In genomic region chr11:69094697-69095429, GRCm38 (mm10) we compare ENCODE assay signal across 8 mouse cellular contexts. TPM values are rescaled to one million over a fixed set of nuclear protein-coding genes. Genes with fewer than 3 reads are reported as not detected.
A peak's percentile ranks its signal among the peaks of the same experiment; 100 is the strongest.
DNase-seq lines count a peak whose midpoint lies in the region; ATAC-seq lines count a peak whose summit lies in the region.

TSS of gene Per1 (plus strand) at chr11:69095217.

- peaks cover 69% of the 10 kb centered on the region for H3K4me1 ChIP-seq in forebrain, embryonic 10.5 days
- H3K4me1 ChIP-seq in heart, embryonic 15.5 days (replicated peaks), result peaks cover 59% of the 10 kb centered on the region
- peaks cover 90% of the 10 kb centered on the region for H3K4me1 ChIP-seq in liver, embryonic 15.5 days (replicated peaks)
- peaks cover 63% of the 10 kb centered on the region for H3K4me1 ChIP-seq in neural tube, embryonic 12.5 days

- H3K4me2 ChIP-seq in heart, embryonic 15.5 days, result peak within 1 kb of the TSS; percentile 83
- H3K4me2 ChIP-seq in liver, embryonic 15.5 days, result peak within 1 kb of the TSS; percentile 94
- peak within 1 kb of the TSS; percentile 88 for H3K4me2 ChIP-seq in neural tube, embryonic 12.5 days (replicated peaks)

- peaks cover 28% of the 10 kb centered on the region for H3K36me3 ChIP-seq in forebrain, embryonic 10.5 days (replicated peaks)
- H3K36me3 ChIP-seq in heart, embryonic 15.5 days, result peaks cover 18% of the 10 kb centered on the region
- peaks cover 29% of the 10 kb centered on the region for H3K36me3 ChIP-seq in liver, embryonic 15.5 days (replicated peaks)
- H3K36me3 ChIP-seq in neural tube, embryonic 12.5 days, result peaks cover 17% of the 10 kb centered on the region

- DNase-seq in CD8-positive naive resting alpha-beta T cell, adult 2 months (ENCODE audit: low read depth in 2 of 2, low spot score in 2 of 2), result peak; percentile 99
- DNase-seq in c-Kit-positive CD71-negative TER-119-negative erythroid progenitor cells, embryonic 14.5 days (ENCODE audit: low read depth), result peak; percentile 97
- peak; percentile 99 for DNase-seq in forebrain, embryonic 10.5 days (ENCODE audit: extremely low spot score, low spot score)
- peak; percentile 100 for DNase-seq in kidney, postnatal 25 days
- DNase-seq in telencephalon, adult 2 months (ENCODE audit: low read depth, low spot score), result peak; percentile 100

- peak within 1 kb of the TSS; percentile 65 for H3K4me3 ChIP-seq in forebrain, embryonic 10.5 days
- H3K4me3 ChIP-seq in heart, embryonic 15.5 days, result peak within 1 kb of the TSS; percentile 73
- peak within 1 kb of the TSS; percentile 67 for H3K4me3 ChIP-seq in liver, embryonic 15.5 days (replicated peaks)
- H3K4me3 ChIP-seq in neural tube, embryonic 12.5 days, result peak within 1 kb of the TSS; percentile 43

- no peaks in the 10 kb centered on the region for H3K27me3 ChIP-seq in forebrain, embryonic 10.5 days (ENCODE audit: poor library complexity, severe bottlenecking)
- no peaks in the 10 kb centered on the region for H3K27me3 ChIP-seq in heart, embryonic 15.5 days
- H3K27me3 ChIP-seq in liver, embryonic 15.5 days, result no peaks in the 10 kb centered on the region
- no peaks in the 10 kb centered on the region for H3K27me3 ChIP-seq in neural tube, embryonic 12.5 days (replicated peaks)

- H3K9ac ChIP-seq in heart, embryonic 15.5 days, result peak within 1 kb of the TSS; percentile 86
- peak within 1 kb of the TSS; percentile 77 for H3K9ac ChIP-seq in liver, embryonic 15.5 days
- H3K9ac ChIP-seq in neural tube, embryonic 12.5 days, result peak within 1 kb of the TSS; percentile 60

- H3K9me3 ChIP-seq in forebrain, embryonic 10.5 days, result no peaks in the 10 kb centered on the region
- no peaks in the 10 kb centered on the region for H3K9me3 ChIP-seq in heart, embryonic 15.5 days (replicated peaks)
- H3K9me3 ChIP-seq in liver, embryonic 15.5 days (replicated peaks), result no peaks in the 10 kb centered on the region
- no peaks in the 10 kb centered on the region for H3K9me3 ChIP-seq in neural tube, embryonic 12.5 days

- WGBS in forebrain, embryonic 10.5 days, result under 1% methylated on average over 37 of the region's 37 CpGs
- WGBS in heart, embryonic 15.5 days, result under 1% methylated on average over 37 of the region's 37 CpGs
- WGBS in liver, embryonic 15.5 days (ENCODE audit: insufficient replicate concordance), result 0% methylated on average over 37 of the region's 37 CpGs
- under 1% methylated on average over 37 of the region's 37 CpGs for WGBS in neural tube, embryonic 12.5 days

- ATAC-seq in heart, embryonic 15.5 days (replicated peaks; ENCODE audit: insufficient number of reproducible peaks, insufficient read depth, low FRiP score, low read depth), result peak; percentile 84
- ATAC-seq in liver, embryonic 15.5 days (ENCODE audit: insufficient read depth), result peak; percentile 87
- ATAC-seq in neural tube, embryonic 12.5 days (ENCODE audit: low FRiP score, low read depth), result peak; percentile 92

- H3K27ac ChIP-seq in forebrain, embryonic 10.5 days, result peak within 1 kb of the TSS; percentile 81
- peak within 1 kb of the TSS; percentile 99 for H3K27ac ChIP-seq in heart, embryonic 15.5 days
- H3K27ac ChIP-seq in liver, embryonic 15.5 days (replicated peaks), result peak within 1 kb of the TSS; percentile 94
- no peak within 1 kb of the TSS; the same call in 1 of the 2 replicates for H3K27ac ChIP-seq in neural tube, embryonic 12.5 days

RNA-seq across cellular contexts. Expression of gene Per1, which starts in this region (rescaled TPM):
- polyA plus RNA-seq in forebrain, embryonic 10.5 days (2016; fragmentation: Nextera tagmentation; extraction: Ambion mirVana), result 7.3 and 9.0 TPM in 2 replicates
- 16.1 and 25.2 TPM in 2 replicates for polyA plus RNA-seq in heart, embryonic 15.5 days (2015; fragmentation: Nextera tagmentation; extraction: Ambion mirVana)
- 6.4 and 7.6 TPM in 2 replicates for polyA plus RNA-seq in liver, embryonic 15.5 days (2015; fragmentation: Nextera tagmentation; extraction: Ambion mirVana)
- 7.4 and 9.0 TPM in 2 replicates for polyA plus RNA-seq in neural tube, embryonic 12.5 days (2016; fragmentation: Nextera tagmentation; extraction: Ambion mirVana)
